ENCODE assay signal across 8 mouse cellular contexts in the genomic region with DNA sequence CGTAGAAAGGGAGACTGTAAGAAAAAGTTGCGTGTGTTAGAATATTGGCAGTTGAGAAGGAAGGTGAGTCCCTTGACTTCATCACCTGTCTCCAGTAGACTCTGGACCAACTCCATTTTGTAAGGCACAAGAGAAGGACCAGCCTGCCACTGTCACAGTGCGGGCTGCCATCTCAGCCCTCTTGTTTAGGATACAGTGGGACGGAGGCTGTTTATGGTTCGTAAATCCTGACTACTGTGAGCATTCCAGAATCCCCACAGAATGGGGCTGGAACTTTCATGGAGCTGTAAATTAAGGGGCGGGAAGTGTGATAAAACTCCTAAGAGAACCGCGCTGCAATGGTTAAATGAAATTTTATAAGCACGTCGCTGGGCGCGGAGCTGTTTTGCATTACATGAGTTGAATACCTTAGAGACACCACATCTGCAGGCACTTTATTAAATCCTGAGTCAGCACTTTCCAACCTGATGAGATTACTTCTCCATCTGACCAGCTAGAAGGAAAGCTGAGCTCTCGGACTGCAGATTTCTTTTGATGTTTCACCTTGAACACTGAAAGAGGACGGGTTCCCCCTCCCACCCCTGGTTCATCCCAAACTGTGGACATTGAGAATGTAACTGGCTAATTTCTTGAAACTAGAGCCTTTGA.
DNase-seq lines count a peak whose midpoint lies in the region; ATAC-seq lines count a peak whose summit lies in the region.
"Had no signal": no experiment of that assay in that cellular context is flagged by ENCODE, and none has a peak within 500 bp of the region (broad histone marks: within the 10 kb centered on the region; RNA-seq: fewer than 3 reads in every experiment).

No protein-coding gene starts in this region.

- no peak overlapping the region for H3K27ac ChIP-seq in lung, embryonic 16.5 days (ENCODE audit: low read length)
- H3K27ac ChIP-seq in forebrain, embryonic 14.5 days (ENCODE audit: low read depth, low read length): peak overlapping the region; percentile 56
- peak overlapping the region; percentile 94 for H3K27ac ChIP-seq in limb, embryonic 11.5 days (replicated peaks; ENCODE audit: low read depth, low read length)
- peak overlapping the region; percentile 79 for H3K27ac ChIP-seq in stomach, embryonic 16.5 days (ENCODE audit: low read length)
- H3K27ac ChIP-seq: liver, embryonic 13.5 days had no signal

- ATAC-seq in lung, embryonic 16.5 days (ENCODE audit: low read depth): no peak
- ATAC-seq in forebrain, embryonic 14.5 days: no peak
- peak; percentile 29; the same call in 1 of the 2 replicates for ATAC-seq in limb, embryonic 11.5 days (ENCODE audit: insufficient number of reproducible peaks, low FRiP score, low TSS enrichment, low read depth)
- ATAC-seq in stomach, embryonic 16.5 days (ENCODE audit: insufficient read depth, low FRiP score): no peak

- no peak overlapping the region for H3K9ac ChIP-seq in lung, embryonic 16.5 days (ENCODE audit: low read length)
- H3K9ac ChIP-seq in forebrain, embryonic 14.5 days (ENCODE audit: low read length): peak overlapping the region; percentile 6; the same call in 1 of the 2 replicates
- no peak overlapping the region; the same call in 1 of the 2 replicates for H3K9ac ChIP-seq in limb, embryonic 11.5 days (ENCODE audit: low read length)
- peak overlapping the region; percentile 35; the same call in 1 of the 2 replicates for H3K9ac ChIP-seq in stomach, embryonic 16.5 days (ENCODE audit: low read length)
- H3K9ac ChIP-seq: liver, embryonic 13.5 days had no signal

- no peaks in the 10 kb centered on the region for H3K9me3 ChIP-seq in lung, embryonic 16.5 days (ENCODE audit: control insufficient read depth, low read length)
- no peaks in the 10 kb centered on the region for H3K9me3 ChIP-seq in forebrain, embryonic 14.5 days (replicated peaks; ENCODE audit: control insufficient read depth, low read length)
- no peaks in the 10 kb centered on the region for H3K9me3 ChIP-seq in limb, embryonic 11.5 days (ENCODE audit: control insufficient read depth, low read length)
- H3K9me3 ChIP-seq in stomach, embryonic 16.5 days (replicated peaks; ENCODE audit: control insufficient read depth, low read length): no peaks in the 10 kb centered on the region
- H3K9me3 ChIP-seq: liver, embryonic 13.5 days had no signal

- no peak overlapping the region for H3K4me3 ChIP-seq in lung, embryonic 16.5 days (ENCODE audit: low read length)
- H3K4me3 ChIP-seq in forebrain, embryonic 14.5 days (ENCODE audit: low read depth, low read length): no peak overlapping the region
- no peak overlapping the region for H3K4me3 ChIP-seq in limb, embryonic 11.5 days (ENCODE audit: low read depth, low read length)
- H3K4me3 ChIP-seq in stomach, embryonic 16.5 days (replicated peaks; ENCODE audit: low read length): no peak overlapping the region
- H3K4me3 ChIP-seq: liver, embryonic 13.5 days had no signal

- no peak for DNase-seq in lung, postnatal 36 days
- DNase-seq in forebrain, embryonic 14.5 days (ENCODE audit: low spot score): peak; percentile 59
- DNase-seq in limb, embryonic 11.5 days (ENCODE audit: low spot score): peak; percentile 85
- DNase-seq in urinary bladder, postnatal 4 days (ENCODE audit: low spot score in 2 of 2): no peak
- no peak for DNase-seq in layer of hippocampus, postnatal 10 days (ENCODE audit: low spot score in 2 of 2)
- DNase-seq: liver, embryonic 13.5 days had no signal

- 0 out of 2 replicates have a peak overlapping the region, but pooled peaks have one; percentile 5 for H3K4me2 ChIP-seq in lung, embryonic 16.5 days (ENCODE audit: low read depth, low read length)
- H3K4me2 ChIP-seq in forebrain, embryonic 14.5 days (ENCODE audit: low read length): no peak overlapping the region
- H3K4me2 ChIP-seq in limb, embryonic 11.5 days (ENCODE audit: low read depth, severe bottlenecking): peak overlapping the region; percentile 30
- peak overlapping the region; percentile 32 for H3K4me2 ChIP-seq in stomach, embryonic 16.5 days (ENCODE audit: low read depth, low read length)
- H3K4me2 ChIP-seq: liver, embryonic 13.5 days had no signal

- no peaks in the 10 kb centered on the region for H3K27me3 ChIP-seq in lung, embryonic 16.5 days (ENCODE audit: control insufficient read depth, insufficient read depth, low read depth, low read length)
- no peaks in the 10 kb centered on the region for H3K27me3 ChIP-seq in forebrain, embryonic 14.5 days (replicated peaks; ENCODE audit: control insufficient read depth, insufficient read depth, low read length)
- H3K27me3 ChIP-seq in limb, embryonic 11.5 days (ENCODE audit: control insufficient read depth, insufficient read depth, low read length): no peaks in the 10 kb centered on the region
- no peaks in the 10 kb centered on the region for H3K27me3 ChIP-seq in stomach, embryonic 16.5 days (ENCODE audit: control insufficient read depth, insufficient read depth, low read length)

- 36% methylated on average over 14 of the region's 14 CpGs for WGBS in lung, embryonic 16.5 days
- 24% methylated on average over 14 of the region's 14 CpGs for WGBS in forebrain, embryonic 14.5 days
- WGBS in limb, embryonic 11.5 days: 6% methylated on average over 14 of the region's 14 CpGs
- 32% methylated on average over 14 of the region's 14 CpGs for WGBS in stomach, embryonic 16.5 days

- 0 out of 2 replicates have a peak, but pooled peaks cover 2% of the 10 kb centered on the region for H3K36me3 ChIP-seq in lung, embryonic 16.5 days (ENCODE audit: control insufficient read depth, insufficient read depth, low read length)
- peaks cover 3% of the 10 kb centered on the region; the same call in 1 of the 2 replicates for H3K36me3 ChIP-seq in forebrain, embryonic 14.5 days (ENCODE audit: control insufficient read depth, insufficient read depth, low read length)
- no peaks in the 10 kb centered on the region for H3K36me3 ChIP-seq in limb, embryonic 11.5 days (ENCODE audit: control insufficient read depth, insufficient read depth, low read length)
- H3K36me3 ChIP-seq in stomach, embryonic 16.5 days (ENCODE audit: control insufficient read depth, insufficient read depth, low read length): no peaks in the 10 kb centered on the region
- H3K36me3 ChIP-seq: liver, embryonic 13.5 days had no signal

- peaks cover 39% of the 10 kb centered on the region for H3K4me1 ChIP-seq in lung, embryonic 16.5 days (replicated peaks; ENCODE audit: control insufficient read depth, insufficient read depth, low read length)
- H3K4me1 ChIP-seq in forebrain, embryonic 14.5 days (ENCODE audit: control insufficient read depth, insufficient read depth, low read length): peaks cover 72% of the 10 kb centered on the region
- H3K4me1 ChIP-seq in limb, embryonic 11.5 days (ENCODE audit: control insufficient read depth, insufficient read depth, low read length): peaks cover 59% of the 10 kb centered on the region
- H3K4me1 ChIP-seq in stomach, embryonic 16.5 days (ENCODE audit: control insufficient read depth, insufficient read depth, low read length): peaks cover 50% of the 10 kb centered on the region

Comparison
In these comparisons a context has a peak if more than half of its experiments do, and no peak if none do; other contexts are left out.
1. H3K9ac ChIP-seq: peak in forebrain, embryonic 14.5 days (single experiment) and stomach, embryonic 16.5 days (single experiment); none in lung, embryonic 16.5 days (single experiment) and limb, embryonic 11.5 days (single experiment).
2. DNase-seq: peak in forebrain, embryonic 14.5 days (single experiment) and limb, embryonic 11.5 days (single experiment); none in lung, postnatal 36 days (single experiment), urinary bladder, postnatal 4 days (0 of 2) and layer of hippocampus, postnatal 10 days (0 of 2).